Mouse (Mus musculus): ENCODE measurements around the gene Polm.

The Polm gene

GRCm38 (mm10) chr11:5780035-5780499 is 57.7 kb downstream of the Polm start:
- DNase-seq (ENCODE audit: low read depth in 2 of 2, low spot score in 2 of 2), result no peak

- DNase-seq (ENCODE audit: low read depth in 2 of 2, low spot score in 2 of 2), result no peak
These were observed 59.3 kb downstream of the Polm start for GRCm38 (mm10) chr11:5778481-5778880.
